Mouse (Mus musculus) spleen, adult 2 months (tissue): ENCODE results near the gene Dock7.

Source experiments
- CTCF ChIP-seq: fragments of 200-500 bp; IDR thresholded peaks from 2 replicates; pipeline ENCODE4 v1.5.1; 2011; ENCODE audit warnings: mild to moderate bottlenecking, inconsistent platforms; ENCODE audit not compliant: insufficient read depth, insufficient read length, insufficient replicate concordance; ENCODE audit errors: extremely low read depth
- POLR2A ChIP-seq: fragments of 200-500 bp; IDR thresholded peaks from 2 replicates; pipeline ENCODE4 v1.6.1; 2011; ENCODE audit warnings: low read depth, low read length, inconsistent platforms

DNA sequence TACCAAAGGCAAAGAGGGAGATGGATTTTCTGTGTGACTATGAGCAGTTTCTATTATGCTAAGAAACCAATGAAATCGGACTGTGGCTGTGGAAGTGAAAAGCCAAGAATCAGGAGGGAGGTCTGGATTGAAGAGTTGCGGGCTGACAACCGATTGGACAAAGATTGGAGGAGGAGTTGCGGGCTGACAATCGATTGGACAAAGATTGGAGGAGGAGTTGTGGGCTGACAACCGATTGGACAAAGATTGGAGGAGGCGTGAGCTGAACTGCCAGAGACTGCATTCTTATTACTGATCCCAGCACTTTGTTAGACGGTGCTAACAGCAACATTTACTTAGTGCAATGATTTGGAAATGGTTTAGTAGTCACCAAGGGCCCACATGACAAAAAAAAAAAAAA lies 12.6 kb upstream of the Dock7 start:
- no peak for TF ChIP-seq POLR2A
- no peak for TF ChIP-seq CTCF
